Mouse (Mus musculus) liver, adult 2 months (tissue): ENCODE results near the gene Ing2.

Experiments used
- CTCF ChIP-seq: fragments of 200-500 bp; IDR thresholded peaks from 2 replicates; pipeline ENCODE4 v1.5.1; 2011; ENCODE audit warnings: low read depth, low read length, control low read depth
- POLR2A ChIP-seq: fragments of 200-500 bp; IDR thresholded peaks from 2 replicates; pipeline ENCODE4 v1.6.1; 2011; ENCODE audit warnings: low read length, control low read depth; ENCODE audit not compliant: insufficient read depth; ENCODE audit errors: extremely low read depth

- TF ChIP-seq POLR2A (no peak), CTCF (no peak)
Measured at GRCm38 (mm10) chr8:47721609-47722008, 46.3 kb upstream of the Ing2 start.
